Mouse (Mus musculus): ENCODE results near the gene Mlh3. TPM values are rescaled to one million over a fixed set of nuclear protein-coding genes. Genes with fewer than 3 reads are reported as not detected.

Mlh3 gene
- polyA plus RNA-seq, 1 experiment from 2014 or later: 2.1 TPM

- 47% methylated on average over 24 of the region's 24 CpGs for WGBS (ENCODE audit: insufficient replicate concordance)
- Histone ChIP-seq H3K4me3 (replicated peaks) (no peak overlapping the region), H3K27me3 (no peaks in the 10 kb centered on the region), H3K9ac (no peak overlapping the region), H3K4me1 (replicated peaks) (no peaks in the 10 kb centered on the region), H3K36me3 (replicated peaks) (no peaks in the 10 kb centered on the region), H3K27ac (replicated peaks) (no peak overlapping the region), H3K9me3 (replicated peaks) (no peaks in the 10 kb centered on the region), H3K4me2 (no peak overlapping the region)
- ATAC-seq (ENCODE audit: insufficient read depth): no peak
These were observed 69.2 kb downstream of the Mlh3 start for GRCm38 (mm10) chr12:85200929-85201829.

GRCm38 (mm10) chr12:85199954-85200353, 70.4 kb downstream of the Mlh3 start:
- no peaks in the 10 kb centered on the region for H3K27me3 ChIP-seq
- WGBS (ENCODE audit: insufficient replicate concordance): 60% methylated on average over 1 of the region's 1 CpGs
- H3K9me3 ChIP-seq (replicated peaks): no peaks in the 10 kb centered on the region
- H3K9ac ChIP-seq: no peak overlapping the region
- H3K4me1 ChIP-seq (replicated peaks): no peaks in the 10 kb centered on the region
- no peak overlapping the region for H3K4me2 ChIP-seq
- no peak overlapping the region for H3K4me3 ChIP-seq (replicated peaks)
- ATAC-seq (ENCODE audit: insufficient read depth): no peak
- H3K27ac ChIP-seq (replicated peaks): no peak overlapping the region
- no peaks in the 10 kb centered on the region for H3K36me3 ChIP-seq (replicated peaks)

GRCm38 (mm10) chr12:85197936-85198335, 72.5 kb downstream of the Mlh3 start:
- H3K27me3 ChIP-seq: no peaks in the 10 kb centered on the region
- no peaks in the 10 kb centered on the region for H3K9me3 ChIP-seq (replicated peaks)
- no peak overlapping the region for H3K9ac ChIP-seq
- H3K27ac ChIP-seq (replicated peaks): no peak overlapping the region
- no peaks in the 10 kb centered on the region for H3K4me1 ChIP-seq (replicated peaks)
- 53% methylated on average over 8 of the region's 8 CpGs for WGBS (ENCODE audit: insufficient replicate concordance)
- no peak for ATAC-seq (ENCODE audit: insufficient read depth)
- H3K4me2 ChIP-seq: no peak overlapping the region
- no peaks in the 10 kb centered on the region for H3K36me3 ChIP-seq (replicated peaks)
- H3K4me3 ChIP-seq (replicated peaks): no peak overlapping the region

DNA sequence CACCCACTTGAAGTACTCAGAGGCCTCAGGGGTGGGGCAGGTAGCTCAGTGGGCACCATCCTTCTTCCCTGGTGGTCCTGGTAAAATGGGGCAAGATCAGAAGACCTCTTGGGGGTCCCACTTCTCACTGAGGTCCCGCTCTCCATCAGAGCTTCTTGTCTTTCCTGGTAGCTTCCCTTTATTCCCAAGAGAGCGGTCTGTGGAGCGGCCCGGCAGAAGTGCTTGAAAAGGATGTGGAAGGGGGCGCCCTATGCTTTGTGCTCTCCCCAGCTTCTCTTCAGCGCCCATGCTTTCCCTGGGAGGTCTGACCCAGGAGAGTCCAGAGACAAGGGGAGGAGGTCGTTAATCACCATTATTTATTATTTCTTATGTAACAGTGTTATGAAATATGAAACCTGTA, 73.0 kb downstream of the Mlh3 start:
- H3K9ac ChIP-seq: no peak overlapping the region
- no peak overlapping the region for H3K4me2 ChIP-seq
- no peak overlapping the region for H3K27ac ChIP-seq (replicated peaks)
- no peak overlapping the region for H3K4me3 ChIP-seq (replicated peaks)
- no peaks in the 10 kb centered on the region for H3K9me3 ChIP-seq (replicated peaks)
- WGBS (ENCODE audit: insufficient replicate concordance): 81% methylated on average over 7 of the region's 7 CpGs
- no peaks in the 10 kb centered on the region for H3K36me3 ChIP-seq (replicated peaks)
- no peaks in the 10 kb centered on the region for H3K27me3 ChIP-seq
- 0 out of 2 replicates have a peak, but pooled peaks cover 5% of the 10 kb centered on the region for H3K4me1 ChIP-seq (replicated peaks)
- ATAC-seq (ENCODE audit: insufficient read depth): no peak

GRCm38 (mm10) chr12:85196191-85196590, 74.2 kb downstream of the Mlh3 start:
- 70% methylated on average over 10 of the region's 10 CpGs for whole genome bisulfite sequencing (ENCODE audit: insufficient replicate concordance)
- Histone ChIP-seq H3K4me1 (replicated peaks) (0 out of 2 replicates have a peak, but pooled peaks cover 8% of the 10 kb centered on the region), H3K36me3 (replicated peaks) (no peaks in the 10 kb centered on the region), H3K9ac (no peak overlapping the region), H3K4me3 (replicated peaks) (no peak overlapping the region), H3K4me2 (no peak overlapping the region), H3K9me3 (replicated peaks) (no peaks in the 10 kb centered on the region), H3K27ac (replicated peaks) (no peak overlapping the region), H3K27me3 (no peaks in the 10 kb centered on the region)
- ATAC-seq (ENCODE audit: insufficient read depth): no peak

DNA sequence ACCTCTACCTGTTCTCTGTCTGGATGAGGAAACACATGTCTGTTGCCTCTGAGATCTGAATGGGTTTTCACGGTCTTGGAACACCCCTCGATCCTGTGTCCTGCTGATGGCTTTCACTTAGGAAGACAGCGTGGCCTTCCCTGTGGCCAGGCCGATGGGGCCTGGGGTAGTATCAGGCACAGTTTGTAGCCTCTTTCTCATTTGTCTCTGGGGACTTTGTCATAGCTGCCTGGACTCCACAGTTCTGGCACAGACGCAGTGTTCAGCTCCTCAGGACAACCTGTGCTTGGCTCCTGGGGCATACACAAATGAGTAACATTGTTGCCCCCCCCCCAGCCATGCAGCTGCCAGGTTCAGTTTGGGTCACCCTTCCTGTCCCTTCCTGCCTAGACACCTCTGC, 75.3 kb downstream of the Mlh3 start:
- no peak overlapping the region for H3K4me2 ChIP-seq
- WGBS (ENCODE audit: insufficient replicate concordance): 75% methylated on average over 5 of the region's 5 CpGs
- H3K9ac ChIP-seq: no peak overlapping the region
- ATAC-seq (ENCODE audit: insufficient read depth): no peak
- H3K4me1 ChIP-seq (replicated peaks): 0 out of 2 replicates have a peak, but pooled peaks cover 8% of the 10 kb centered on the region
- no peaks in the 10 kb centered on the region for H3K27me3 ChIP-seq
- H3K27ac ChIP-seq (replicated peaks): no peak overlapping the region
- no peak overlapping the region for H3K4me3 ChIP-seq (replicated peaks)
- H3K36me3 ChIP-seq (replicated peaks): no peaks in the 10 kb centered on the region
- H3K9me3 ChIP-seq (replicated peaks): no peaks in the 10 kb centered on the region

DNA sequence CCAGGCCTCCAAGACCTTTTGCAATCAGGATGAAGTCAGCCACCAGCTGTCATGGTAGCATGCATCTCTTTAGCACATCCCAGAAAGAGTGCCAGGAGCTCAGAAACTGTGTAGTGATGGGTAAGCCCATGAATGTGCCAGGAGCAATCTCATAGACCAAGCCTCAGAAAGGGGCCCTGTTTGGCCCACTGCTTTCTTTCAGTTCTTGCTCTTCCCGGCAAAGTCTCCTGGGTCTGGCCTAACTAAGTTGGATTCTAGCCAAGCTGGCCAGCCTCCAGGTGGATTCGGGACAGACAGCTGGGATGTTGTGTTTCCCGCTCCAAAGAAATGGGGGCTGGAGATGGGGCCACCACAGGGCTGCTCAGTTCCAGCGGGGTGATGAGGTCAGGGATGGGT, 75.8 kb downstream of the Mlh3 start:
- no peak overlapping the region for H3K4me3 ChIP-seq (replicated peaks)
- no peaks in the 10 kb centered on the region for H3K27me3 ChIP-seq
- no peak overlapping the region for H3K4me2 ChIP-seq
- ATAC-seq (ENCODE audit: insufficient read depth): no peak
- no peaks in the 10 kb centered on the region for H3K36me3 ChIP-seq (replicated peaks)
- 0 out of 2 replicates have a peak, but pooled peaks cover 8% of the 10 kb centered on the region for H3K4me1 ChIP-seq (replicated peaks)
- no peaks in the 10 kb centered on the region for H3K9me3 ChIP-seq (replicated peaks)
- H3K27ac ChIP-seq (replicated peaks): no peak overlapping the region
- 62% methylated on average over 4 of the region's 4 CpGs for WGBS (ENCODE audit: insufficient replicate concordance)
- no peak overlapping the region for H3K9ac ChIP-seq

DNA sequence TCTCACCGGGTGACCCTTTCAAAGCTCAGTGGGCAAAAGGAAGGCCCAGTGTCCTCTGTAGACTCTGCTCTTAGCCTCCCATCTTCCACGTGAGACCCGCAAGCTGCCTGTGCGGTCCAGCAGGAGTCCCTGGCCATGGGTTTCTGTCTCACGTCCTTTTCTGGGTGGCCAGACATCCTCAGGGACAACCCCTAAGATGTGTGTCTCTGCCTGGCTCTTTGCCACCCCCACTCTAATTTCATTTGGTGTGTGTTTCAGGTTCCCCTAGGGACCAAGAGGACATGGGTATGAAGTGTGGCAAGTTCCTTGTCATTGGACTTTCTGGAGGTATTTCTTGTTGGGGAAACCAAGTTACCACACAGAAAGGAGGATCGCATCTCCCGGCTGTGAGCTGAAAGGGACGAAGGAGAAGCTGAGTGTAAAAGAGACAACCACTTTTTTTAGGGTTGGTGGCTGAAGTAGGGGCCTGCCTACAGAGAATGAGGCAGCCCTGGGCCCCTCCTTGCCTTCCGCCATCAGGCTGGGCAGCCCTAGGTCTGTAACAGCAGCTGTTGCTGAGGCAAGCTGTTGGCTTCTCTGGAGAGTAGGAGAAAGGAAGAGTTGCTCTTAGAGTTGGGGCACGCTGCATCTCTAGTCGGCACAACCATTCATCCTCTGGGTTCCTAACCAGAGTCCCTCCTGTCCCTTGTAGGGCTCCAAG, 76.3 kb downstream of the Mlh3 start:
- no peaks in the 10 kb centered on the region for H3K27me3 ChIP-seq
- H3K4me2 ChIP-seq: no peak overlapping the region
- no peak overlapping the region for H3K27ac ChIP-seq (replicated peaks)
- H3K4me3 ChIP-seq (replicated peaks): no peak overlapping the region
- H3K4me1 ChIP-seq (replicated peaks): 0 out of 2 replicates have a peak, but pooled peaks cover 8% of the 10 kb centered on the region
- no peak overlapping the region for H3K9ac ChIP-seq
- ATAC-seq (ENCODE audit: insufficient read depth): no peak
- 78% methylated on average over 11 of the region's 11 CpGs for WGBS (ENCODE audit: insufficient replicate concordance)
- no peaks in the 10 kb centered on the region for H3K9me3 ChIP-seq (replicated peaks)
- no peaks in the 10 kb centered on the region for H3K36me3 ChIP-seq (replicated peaks)

DNA sequence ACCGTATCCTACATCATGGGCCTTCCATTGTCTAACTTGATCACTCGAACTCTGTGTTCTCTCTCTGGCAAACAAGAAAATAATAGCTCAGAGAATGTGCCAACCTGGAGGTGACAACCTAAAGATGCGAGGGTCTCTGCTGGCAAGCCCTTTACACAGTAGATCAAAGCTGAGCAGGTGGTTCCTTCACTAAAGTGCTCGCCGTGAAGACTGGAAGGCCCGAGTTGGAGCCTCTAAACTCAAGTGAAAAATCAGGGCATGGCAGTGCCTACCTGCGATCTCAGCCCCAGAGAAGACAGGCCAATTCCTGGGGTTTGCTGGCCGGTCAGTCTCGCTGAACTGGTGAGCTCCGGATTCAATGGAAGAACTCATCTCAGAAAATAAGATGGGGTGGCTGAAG, 77.3 kb downstream of the Mlh3 start:
- Histone ChIP-seq H3K36me3 (replicated peaks) (no peaks in the 10 kb centered on the region), H3K4me3 (replicated peaks) (no peak overlapping the region), H3K4me1 (replicated peaks) (0 out of 2 replicates have a peak, but pooled peaks cover 8% of the 10 kb centered on the region), H3K27me3 (no peaks in the 10 kb centered on the region), H3K9me3 (replicated peaks) (no peaks in the 10 kb centered on the region), H3K9ac (no peak overlapping the region), H3K27ac (replicated peaks) (no peak overlapping the region), H3K4me2 (no peak overlapping the region)
- WGBS (ENCODE audit: insufficient replicate concordance): 63% methylated on average over 10 of the region's 10 CpGs
- ATAC-seq (ENCODE audit: insufficient read depth): no peak

DNA sequence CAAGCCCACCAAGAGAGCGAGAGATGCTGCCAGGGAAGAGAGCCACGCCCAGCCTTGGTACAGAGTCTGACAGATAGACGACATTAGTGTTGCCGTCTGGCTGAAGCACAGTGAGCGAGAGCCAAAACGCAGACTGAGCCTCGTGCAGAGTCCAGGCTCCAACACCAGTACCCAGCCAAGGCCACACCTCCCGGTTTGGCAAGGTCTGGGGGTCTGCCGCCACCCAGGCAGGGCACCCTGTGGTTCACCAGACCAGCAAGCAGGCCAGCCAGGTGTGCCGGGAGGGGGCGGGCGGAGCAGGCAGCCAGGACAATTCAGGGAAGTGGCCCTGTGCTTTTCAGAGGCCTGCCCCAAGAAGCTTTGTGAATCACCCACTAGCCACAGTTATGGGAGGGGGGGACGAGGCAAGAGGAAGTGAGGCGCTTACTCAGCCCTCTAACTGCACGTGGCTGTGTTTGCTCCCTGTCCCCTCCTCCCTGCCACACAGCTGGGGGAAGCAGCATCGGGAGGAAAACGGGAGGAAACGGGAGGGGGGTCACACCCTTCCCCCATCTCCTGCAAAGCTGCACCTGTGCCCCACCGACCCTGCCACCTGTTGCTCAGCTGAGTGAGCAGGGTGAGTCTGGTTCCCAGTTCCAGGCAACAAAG, 77.8 kb downstream of the Mlh3 start:
- Histone ChIP-seq H3K4me2 (no peak overlapping the region), H3K27me3 (no peaks in the 10 kb centered on the region), H3K9me3 (replicated peaks) (no peaks in the 10 kb centered on the region), H3K4me3 (replicated peaks) (no peak overlapping the region), H3K27ac (replicated peaks) (no peak overlapping the region), H3K36me3 (replicated peaks) (no peaks in the 10 kb centered on the region), H3K9ac (no peak overlapping the region), H3K4me1 (replicated peaks) (0 out of 2 replicates have a peak, but pooled peaks cover 8% of the 10 kb centered on the region)
- no peak for ATAC-seq (ENCODE audit: insufficient read depth)
- 19% methylated on average over 19 of the region's 19 CpGs for WGBS (ENCODE audit: insufficient replicate concordance)

DNA sequence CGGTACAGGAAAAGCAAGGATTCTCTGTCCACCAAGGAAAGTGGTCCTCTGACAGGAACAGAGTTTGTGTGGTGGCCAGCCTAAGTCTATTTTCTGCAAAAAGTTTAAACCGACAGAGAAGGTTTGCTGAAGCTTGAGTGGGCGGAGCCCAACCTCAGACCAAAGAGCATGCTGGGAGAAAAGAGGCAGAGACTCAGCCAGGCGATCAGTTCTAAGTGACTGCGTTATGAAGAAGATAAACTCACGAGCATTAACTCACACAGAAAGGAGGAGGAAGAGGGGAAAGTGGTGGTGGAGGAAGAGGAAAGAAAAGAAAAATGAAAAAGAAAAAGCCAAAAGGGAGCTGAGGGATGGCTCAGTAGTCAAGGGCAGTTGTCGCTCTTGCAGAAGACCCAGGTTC, 80.1 kb downstream of the Mlh3 start:
- no peak overlapping the region for H3K4me2 ChIP-seq
- no peak for ATAC-seq (ENCODE audit: insufficient read depth)
- H3K36me3 ChIP-seq (replicated peaks): no peaks in the 10 kb centered on the region
- H3K27ac ChIP-seq (replicated peaks): no peak overlapping the region
- H3K4me3 ChIP-seq (replicated peaks): no peak overlapping the region
- 0 out of 2 replicates have a peak, but pooled peaks cover 8% of the 10 kb centered on the region for H3K4me1 ChIP-seq (replicated peaks)
- no peak overlapping the region for H3K9ac ChIP-seq
- WGBS (ENCODE audit: insufficient replicate concordance): 62% methylated on average over 7 of the region's 7 CpGs
- H3K27me3 ChIP-seq: no peaks in the 10 kb centered on the region; the same call in 1 of the 2 replicates
- no peaks in the 10 kb centered on the region for H3K9me3 ChIP-seq (replicated peaks)

Data from liver, embryonic 15.5 days (tissue).